Mouse (Mus musculus): ENCODE measurements around the gene Siglech.
"Not testable (repeated sequence)": the region's sequence is repeated elsewhere in the genome, so short reads cannot be mapped to it uniquely, and the experiment has no call there.

Siglech gene

DNA sequence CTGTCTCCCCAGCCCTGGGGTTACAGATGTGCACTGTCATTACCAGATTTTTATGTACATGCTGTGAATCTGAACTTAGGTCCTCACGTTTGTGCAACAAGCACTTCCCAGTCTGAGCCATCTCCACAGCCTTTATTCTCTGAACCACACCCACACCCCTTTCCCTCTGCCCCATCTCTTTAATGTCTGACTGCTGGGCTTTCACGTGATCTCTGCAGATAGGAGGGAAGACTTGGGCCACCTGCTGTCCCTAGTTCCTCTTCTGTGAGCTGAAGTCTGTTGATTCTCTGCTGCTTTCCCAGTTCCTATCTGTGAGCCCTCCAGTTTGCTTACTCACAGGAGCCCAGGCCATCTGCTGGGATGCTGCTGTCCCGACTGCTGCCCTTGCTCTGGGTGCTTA lies at the start of gene Siglech:
TSS of gene Siglech (plus strand) at position 253 of the 400 bp plus-strand sequence.
- no peak for DNase-seq (ENCODE audit: low spot score in 2 of 2)

DNA sequence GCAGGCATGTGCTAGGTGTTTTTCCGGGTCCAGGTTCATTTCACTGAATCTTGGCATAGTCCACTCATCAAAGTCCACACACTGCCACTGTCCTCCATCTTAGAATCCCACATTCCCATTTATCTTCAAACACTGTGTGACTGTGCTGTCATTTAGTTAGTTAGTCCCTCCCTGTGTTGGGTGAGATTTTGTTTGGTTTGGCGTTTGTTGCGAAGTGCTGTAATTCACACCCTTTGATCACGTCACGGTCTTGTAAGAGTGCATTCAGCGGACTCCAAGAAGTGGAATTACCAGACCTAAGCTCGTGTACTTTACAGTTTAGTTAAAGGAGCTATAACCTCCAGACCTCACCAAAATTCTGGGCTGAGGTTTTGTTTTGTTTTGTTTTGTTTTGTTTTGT lies 45.3 kb upstream of the Siglech start:
- DNase-seq (ENCODE audit: low spot score in 2 of 2), result no peak

DNA sequence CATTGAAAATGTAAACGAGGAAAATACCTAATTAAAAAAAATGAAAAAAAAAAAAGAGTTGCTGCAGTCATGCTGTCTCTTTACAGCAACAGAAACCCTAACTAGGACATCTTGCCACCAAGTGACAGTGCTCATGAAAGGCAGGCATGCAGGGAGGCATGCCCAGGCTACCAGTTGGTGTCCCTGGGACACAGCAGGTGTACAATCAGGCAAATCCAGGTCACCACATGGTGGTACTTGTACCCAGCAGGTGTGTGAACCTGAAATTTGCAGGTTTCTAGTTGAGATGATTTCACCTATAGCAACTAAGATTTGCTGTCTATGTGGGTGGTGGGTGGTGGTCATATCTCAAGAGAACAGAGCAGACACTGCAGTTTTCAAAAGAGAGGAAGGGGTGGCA lies 39.1 kb upstream of the Siglech start:
- DNase-seq (ENCODE audit: low spot score in 2 of 2), result no peak

DNA sequence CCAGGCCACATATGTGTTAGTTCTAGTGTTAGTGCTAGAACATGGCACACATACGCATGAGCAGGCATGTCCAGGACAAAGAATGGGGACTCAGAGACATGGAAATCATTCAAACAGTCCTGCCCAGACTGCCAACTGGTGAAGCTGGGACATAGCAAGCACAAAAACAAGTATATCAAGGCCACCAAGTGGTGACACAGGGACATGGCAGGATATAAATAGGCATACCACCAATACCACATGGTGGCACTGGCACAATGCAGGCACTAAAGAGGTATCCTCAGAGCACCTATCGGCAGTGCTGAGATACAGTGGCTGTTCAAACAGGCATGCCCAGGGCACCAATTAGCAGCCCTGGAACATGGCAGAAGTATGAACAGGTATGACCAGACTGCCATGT lies 33.5 kb upstream of the Siglech start:
- no peak for DNase-seq (ENCODE audit: low spot score in 2 of 2)

DNA sequence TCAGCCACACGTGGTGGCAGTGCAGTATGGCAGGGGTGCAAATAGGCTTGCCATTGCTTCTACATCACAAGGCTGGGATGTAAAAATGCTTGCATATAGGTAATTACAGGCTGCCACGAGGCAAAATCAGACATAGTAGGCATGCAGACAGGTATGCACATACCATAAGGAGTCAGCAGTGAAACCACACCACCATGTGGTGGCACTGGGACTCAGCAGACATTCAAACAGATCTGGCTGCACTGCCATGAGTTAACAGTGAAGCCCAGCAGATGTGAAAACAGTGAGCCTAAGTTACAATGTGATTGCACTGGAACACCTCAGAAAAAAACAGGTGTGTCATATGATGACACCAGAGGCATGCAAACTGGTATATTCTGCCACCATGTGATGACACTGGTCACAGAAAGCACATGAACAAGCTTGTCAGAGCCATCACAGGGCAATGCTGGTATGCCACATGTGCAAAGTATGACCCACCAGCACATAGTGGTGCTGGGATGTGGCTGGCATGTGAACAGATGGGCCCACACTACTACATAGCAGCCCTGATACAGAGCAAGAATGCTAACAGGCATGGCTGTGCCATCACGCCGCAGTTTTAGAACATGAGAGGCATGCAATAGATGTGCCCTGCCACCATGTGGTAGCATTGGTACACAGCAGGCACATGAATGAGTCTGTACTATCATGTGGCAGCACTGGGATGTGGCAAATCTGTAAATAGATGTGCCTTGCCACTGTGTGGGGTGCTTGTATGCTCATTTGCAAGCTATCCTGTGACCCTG lies 30.7 kb upstream of the Siglech start:
- DNase-seq (ENCODE audit: low spot score in 2 of 2), result peak in 1 of 2 experiments; percentile 14

DNA sequence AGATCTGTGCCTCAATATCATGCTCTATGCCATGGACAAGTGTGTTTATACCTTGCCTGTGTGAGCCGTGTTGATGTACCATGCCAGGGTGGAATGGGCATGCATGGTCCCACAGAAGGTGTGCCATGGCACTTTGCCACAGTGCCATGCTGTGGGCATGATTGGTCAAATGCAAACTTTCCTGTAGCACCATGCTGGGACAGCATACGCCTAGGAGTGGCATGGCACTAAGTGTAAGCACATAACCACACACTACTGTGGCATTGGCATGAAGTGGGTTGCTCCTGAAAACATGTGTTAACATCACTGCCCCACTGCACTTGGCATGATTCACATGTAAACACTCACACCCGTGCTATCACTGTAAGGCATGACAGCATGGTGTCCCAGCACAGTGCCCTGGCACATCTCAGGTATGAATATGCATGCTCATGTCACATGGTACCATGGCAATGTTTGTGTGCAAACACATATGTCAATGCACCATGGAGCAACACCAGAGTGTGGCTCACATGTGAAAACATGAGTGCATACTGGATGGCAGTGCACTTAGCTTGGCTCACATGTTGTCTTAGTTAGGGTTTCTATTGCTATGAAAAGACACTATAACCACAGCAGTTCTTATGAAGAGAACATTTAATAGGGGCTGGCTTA lies 24.2 kb upstream of the Siglech start:
- no peak for DNase-seq (ENCODE audit: low spot score in 2 of 2)

DNA sequence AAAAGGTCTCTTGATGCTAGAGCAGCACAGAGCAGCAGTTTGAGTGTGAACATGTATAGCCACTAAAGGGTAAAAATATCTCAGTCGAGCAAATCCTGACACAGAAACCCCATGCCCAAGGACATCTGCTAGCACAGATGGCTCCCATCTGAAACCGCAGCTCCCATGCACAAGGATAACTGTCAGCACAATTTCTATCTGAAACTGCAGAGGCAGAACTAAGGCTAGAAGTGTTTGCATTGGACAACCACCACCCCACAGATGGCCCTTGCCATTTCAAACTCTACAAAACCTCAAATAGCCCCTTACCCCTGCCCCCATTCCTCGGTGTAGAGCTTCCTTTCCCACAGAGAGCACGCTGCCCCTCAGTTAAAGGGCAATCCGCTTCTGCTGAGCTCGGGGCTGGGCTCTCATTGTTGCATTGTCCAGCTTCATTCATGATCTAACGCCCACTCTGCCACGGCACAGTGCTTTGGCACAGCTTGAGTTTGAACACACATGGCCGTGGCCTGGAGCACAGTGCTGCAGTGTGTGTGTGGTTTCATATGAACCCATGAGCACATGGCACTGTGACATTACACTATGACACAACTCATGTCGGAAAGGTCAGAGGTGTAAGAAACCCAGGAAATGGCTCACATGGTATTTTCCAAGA lies 23.3 kb upstream of the Siglech start:
- no peak for DNase-seq (ENCODE audit: low spot score in 2 of 2)

DNA sequence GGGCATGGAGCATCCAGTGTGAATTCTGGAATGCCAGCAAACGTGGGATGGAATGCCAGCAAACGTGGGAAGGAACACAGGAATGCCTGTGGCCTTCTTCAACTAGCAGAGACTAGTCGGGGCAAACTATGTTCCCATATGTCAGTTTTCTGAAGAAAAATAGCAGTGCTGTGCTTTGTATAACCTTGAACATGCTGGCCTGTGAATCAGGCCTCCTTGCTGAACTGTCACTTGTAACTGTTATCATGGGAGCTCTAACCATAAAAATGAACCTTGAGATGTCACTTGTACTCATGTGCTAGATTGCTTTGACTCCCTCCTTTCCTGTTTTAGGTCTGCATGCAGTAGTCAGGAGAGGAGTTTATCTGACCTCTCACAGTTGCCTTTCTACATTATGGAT lies 17.1 kb upstream of the Siglech start:
- DNase-seq (ENCODE audit: low spot score in 2 of 2), result no peak

DNA sequence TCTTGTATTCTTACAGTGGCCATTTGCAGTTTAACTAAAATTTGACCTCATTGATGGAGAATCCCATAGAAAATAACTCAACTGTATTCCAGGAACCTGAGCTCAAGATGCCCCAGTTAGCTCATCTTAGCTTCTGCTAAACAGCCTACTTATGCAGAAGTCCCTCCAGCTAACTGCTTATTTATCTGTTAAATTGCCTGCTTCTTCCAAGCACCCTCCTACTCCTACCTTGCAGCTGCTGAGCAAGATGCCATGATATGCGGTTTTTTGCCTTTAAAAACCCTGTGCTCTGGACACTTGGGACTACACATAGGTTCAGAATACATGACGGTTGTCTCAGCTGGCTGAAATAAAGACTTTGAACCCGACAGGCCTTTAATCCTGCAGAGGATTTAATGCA lies 8.6 kb upstream of the Siglech start:
- DNase-seq (ENCODE audit: low spot score in 2 of 2), result no peak

DNA sequence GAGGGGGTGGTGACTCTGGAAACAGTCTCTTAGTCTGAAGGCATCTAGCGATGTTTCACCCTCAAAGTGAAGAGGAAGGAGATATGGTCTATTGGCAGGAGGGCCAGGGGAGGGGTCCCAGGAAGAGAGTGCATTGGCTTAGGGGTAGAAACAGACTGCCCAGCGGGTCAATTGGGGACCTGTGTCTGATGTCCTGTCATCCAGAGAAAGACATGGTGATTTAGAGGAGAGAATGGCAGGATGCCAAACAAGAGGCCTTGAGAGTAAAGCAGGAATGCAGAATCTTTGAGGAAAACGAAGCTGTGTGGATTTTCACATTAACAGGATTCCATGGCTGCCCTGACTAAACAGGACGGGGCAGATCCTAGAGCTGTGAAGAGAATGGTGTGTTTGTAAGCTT lies 12.0 kb downstream of the Siglech start:
- DNase-seq (ENCODE audit: low spot score in 2 of 2), result no peak

DNA sequence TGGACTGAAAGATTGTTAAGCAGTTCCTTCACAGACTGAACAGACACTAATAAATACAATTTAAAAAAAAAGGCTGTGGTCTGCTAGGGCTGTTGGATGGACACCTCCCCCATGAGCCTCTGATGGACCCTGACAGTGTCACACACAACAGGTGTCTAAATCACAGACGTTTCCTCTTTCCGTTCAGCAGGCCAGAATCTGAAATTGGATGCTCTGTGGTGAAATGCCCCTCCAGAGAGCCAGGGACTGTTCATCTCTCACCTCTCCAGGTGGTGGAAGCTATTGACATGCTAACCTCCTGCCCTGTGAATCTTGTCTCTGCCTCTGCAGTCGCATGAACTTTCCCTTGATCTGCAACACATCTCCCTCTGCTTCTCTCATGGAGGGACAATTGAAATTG lies 14.5 kb downstream of the Siglech start:
- DNase-seq (ENCODE audit: low spot score in 2 of 2), result no peak

DNA sequence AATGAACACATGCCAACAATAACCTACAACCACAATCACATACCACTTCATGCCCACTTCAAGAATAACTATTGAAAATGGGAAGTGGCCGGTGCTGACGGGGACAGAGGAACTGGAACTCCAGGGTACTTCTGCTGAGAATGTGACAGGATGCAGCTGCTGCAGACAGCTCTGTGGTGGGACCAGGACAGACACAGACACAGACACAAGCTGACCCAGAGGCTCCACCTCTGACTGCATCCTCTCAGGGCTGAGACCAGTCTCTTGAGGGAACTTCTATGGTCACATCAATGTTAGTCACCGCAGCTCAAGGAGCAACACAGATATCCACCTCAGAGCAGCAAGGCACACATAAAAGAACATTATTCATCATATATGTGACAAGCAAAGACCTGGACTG lies 16.6 kb downstream of the Siglech start:
- DNase-seq (ENCODE audit: low spot score in 2 of 2), result peak; percentile 13 to 20

DNA sequence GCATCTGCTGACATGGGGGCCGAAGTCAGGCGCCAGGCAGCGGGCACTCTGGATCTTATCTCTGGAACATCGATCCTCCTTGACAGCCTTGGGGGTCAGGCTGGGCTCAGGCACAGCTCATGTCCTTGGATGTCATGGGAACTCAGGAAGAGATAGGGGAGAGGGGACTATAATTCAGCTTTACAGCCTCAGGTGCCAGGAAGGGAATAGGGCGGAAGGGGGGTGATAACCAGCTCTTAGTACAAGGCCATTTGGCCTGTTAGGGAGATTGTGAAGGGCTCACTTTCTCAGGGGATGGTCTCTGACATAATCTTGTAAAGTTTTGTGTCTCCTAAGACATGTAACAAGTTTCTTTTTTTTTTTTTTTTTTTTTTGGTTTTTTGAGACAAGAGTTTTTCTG lies 22.6 kb downstream of the Siglech start:
- DNase-seq (ENCODE audit: low spot score in 2 of 2), result not testable (repeated sequence)

DNA sequence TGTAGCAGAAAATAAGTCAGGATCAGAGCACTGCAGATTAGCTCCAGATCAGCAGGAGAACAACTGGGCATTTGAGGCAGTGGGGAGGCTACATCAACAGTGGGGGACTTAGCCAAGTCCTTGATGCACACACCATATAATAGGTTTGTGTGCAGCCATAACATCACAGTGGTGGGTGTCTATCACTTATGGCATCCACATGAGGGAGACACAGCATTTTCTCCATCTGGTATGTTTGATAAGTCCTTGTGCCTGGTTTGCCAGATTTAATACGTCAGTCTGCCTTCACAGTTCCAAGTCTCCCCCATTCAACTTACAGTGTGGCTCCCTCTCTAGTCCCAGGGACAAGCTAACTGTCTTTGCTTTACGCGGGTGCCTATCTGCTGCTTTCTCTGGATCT lies 24.3 kb downstream of the Siglech start:
- DNase-seq (ENCODE audit: low spot score in 2 of 2), result no peak

DNA sequence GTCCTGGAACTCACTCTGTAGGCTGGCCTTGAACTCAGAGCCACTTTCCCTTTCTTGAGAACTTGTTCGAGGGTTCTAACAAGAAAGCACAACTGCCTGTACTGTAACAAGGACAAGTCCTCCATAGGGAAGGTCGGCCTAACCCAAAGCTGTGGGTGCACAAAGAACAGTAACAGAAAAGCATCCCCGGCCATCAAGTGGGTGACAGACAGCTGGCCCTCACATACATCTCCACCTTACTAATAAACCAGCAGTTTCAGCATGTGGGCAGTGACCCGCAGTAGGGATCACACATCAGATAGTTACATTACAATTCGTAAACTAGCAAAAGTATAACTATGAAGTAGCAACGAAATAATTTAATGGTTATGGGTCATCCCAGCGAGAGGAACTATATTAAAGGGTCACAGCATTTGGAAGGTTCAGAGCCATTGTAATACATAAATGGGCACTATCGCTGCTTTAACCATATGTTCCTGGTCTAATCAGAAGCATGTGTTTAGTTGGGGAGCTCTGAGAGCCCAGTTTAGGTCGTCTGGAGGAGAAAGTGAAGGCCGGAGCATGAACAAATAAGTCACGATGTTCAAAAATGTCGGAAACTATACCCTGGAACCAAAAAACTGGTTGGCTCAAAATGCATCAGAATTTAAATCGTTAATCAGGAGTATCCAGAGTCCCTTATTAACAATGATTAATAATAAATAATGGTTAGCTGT lies 25.4 kb downstream of the Siglech start:
- no peak for DNase-seq (ENCODE audit: low spot score in 2 of 2)

DNA sequence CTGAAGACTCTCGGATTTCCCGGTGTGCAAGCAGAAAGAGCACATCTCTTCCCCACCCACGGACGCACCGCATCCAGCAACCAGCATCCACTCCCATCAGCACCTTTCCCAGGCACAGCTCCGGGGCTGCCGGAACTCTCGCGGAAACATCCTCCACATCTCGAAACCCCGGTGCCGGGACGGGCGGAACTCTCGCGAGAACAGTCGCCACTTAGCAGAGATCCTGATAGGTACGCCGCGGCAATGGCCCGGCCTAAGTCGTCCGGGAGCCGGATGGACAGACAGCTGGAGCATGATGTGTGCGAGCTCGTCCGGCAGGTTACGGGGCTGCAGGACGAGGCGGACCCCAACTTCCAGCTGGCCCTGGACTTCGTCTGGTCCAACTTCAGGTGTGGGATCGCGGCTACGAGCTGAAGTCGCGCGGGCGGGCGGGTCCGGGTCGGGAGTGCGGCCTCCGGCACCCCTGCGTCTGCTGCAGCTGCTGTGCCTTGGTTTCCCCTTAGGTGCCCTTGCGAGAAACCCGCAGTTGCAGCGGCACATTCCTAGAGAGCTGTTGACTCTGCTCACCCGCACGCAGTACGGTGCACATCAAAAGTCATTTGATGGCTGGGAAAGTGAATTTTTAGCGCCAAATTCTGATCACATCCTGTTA lies 26.1 kb downstream of the Siglech start, which contains the start of gene Tubgcp5:
TSS of gene Tubgcp5 (plus strand) at position 203 of the 652 bp plus-strand sequence.
- peak; percentile 91 to 95 for DNase-seq (ENCODE audit: low spot score in 2 of 2)

DNA sequence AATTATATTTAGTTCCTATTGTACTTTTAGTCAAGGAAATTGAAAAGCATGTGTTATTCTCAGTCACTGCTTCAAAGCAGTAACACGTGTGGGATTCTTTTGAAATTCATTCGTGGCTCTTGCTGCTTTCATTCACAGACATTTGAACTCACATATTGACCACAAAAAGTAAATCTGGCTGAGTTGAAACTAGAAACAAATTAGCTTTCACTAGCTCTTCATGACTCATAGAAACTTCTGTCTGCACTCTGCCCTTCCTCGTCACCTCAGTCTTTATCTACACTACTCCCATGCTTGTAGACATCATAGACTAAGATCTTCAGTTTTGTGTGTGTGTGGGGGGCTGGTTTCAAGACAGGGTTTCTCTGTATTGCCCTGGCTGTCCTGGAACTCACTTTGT lies 32.0 kb downstream of the Siglech start:
- no peak for DNase-seq (ENCODE audit: low spot score in 2 of 2)

DNA sequence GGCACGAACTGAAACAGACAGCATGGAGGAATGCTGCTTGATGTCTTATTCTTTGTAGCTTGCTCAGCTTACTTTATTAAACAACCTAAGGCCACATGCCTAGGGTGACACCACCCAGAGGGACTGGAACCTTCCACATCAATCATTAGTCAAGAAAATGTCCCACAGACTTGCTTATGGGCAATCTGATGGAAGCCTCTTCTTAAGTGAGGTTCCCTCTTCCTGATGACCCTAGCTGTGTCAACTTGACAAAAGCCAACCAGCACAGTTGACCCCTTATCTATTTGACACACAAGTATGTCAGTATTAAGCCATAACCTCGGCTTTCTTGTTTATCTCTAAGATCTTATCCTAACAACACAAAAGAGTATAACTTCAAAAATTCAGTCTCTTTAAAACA lies 42.0 kb downstream of the Siglech start:
- no peak for DNase-seq (ENCODE audit: low spot score in 2 of 2)

DNA sequence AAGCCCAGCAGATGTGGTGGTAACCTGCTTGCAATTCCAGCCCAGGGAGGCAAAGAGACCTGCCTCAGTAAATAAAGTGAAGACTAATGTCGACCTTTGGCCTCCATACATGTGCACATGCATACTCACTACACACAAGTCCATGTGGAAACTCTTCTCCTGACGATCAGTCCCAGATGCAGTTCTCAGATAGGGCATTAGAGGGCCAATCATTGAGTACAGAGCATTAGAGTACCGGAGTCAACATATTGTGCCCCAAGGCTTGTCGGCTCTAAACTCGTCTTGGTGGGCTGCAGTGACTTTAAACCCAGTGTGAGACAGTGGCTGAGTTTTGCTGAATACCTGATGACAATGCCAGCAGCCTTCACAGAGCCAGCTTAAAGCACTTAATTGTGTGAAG lies 56.5 kb downstream of the Siglech start:
- DNase-seq (ENCODE audit: low spot score in 2 of 2), result no peak

DNA sequence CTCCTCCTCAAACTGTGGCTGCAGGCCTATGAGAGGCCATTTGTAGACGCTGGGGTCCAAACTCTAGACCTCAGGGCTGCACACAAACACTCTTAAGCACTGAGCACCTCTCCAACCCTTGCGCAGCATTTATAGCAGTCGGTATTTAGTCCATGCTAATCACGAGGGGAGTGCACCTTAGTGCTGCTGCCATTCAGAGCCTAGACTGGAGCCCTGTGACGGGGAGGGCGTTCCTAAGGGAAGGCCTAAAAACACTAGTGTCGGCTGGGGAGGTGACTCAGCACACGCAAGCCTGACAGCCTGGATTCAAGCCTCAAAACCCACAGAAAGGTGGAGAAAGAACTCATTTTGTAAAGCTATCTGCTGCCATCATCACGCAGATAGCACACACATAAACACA lies 59.6 kb downstream of the Siglech start:
- no peak for DNase-seq (ENCODE audit: low spot score in 2 of 2)

Data from spleen, postnatal 14 days (tissue).